Mouse (Mus musculus) ES-E14 (cell line): Measurements from ENCODE around the gene Nkd2. TPM values are rescaled to one million over a fixed set of nuclear protein-coding genes. Genes with fewer than 3 reads are reported as not detected.

ENCODE experiments used
- DNase-seq: peaks from one replicate; pipeline ENCODE4 v3.0.0-alpha.2; 2013; ENCODE audit warnings: low read depth, low spot score
- H3K27ac ChIP-seq: 2 replicates; pipeline ENCODE4 v1.5.1; 2012; ENCODE audit warnings: low read depth, mild to moderate bottlenecking, low read length, moderate library complexity, mixed read lengths; ENCODE audit not compliant: poor library complexity, insufficient read depth, severe bottlenecking
- H3K36me3 ChIP-seq: 2 replicates; pipeline ENCODE4 v1.6.1; 2012; ENCODE audit warnings: mild to moderate bottlenecking, low read length, moderate library complexity, mixed read lengths; ENCODE audit not compliant: control insufficient read depth, poor library complexity, insufficient read depth, severe bottlenecking
- H3K4me1 ChIP-seq, 2 experiments: fragments of 150-350 bp in 1 of 2; sonication (generic) in 1 of 2; 2 replicates each; pipeline ENCODE4 v1.6.1; 2012; ENCODE audit warnings: low read length in 2 of 2, mild to moderate bottlenecking in 1 of 2, mixed read lengths in 1 of 2; ENCODE audit not compliant: control insufficient read depth in 2 of 2, insufficient read depth in 2 of 2, poor library complexity in 1 of 2
- H3K4me3 ChIP-seq, 2 experiments: fragments of 150-350 bp in 1 of 2; sonication (generic) in 1 of 2; 2 replicates each; pipeline ENCODE4 v1.5.1; 2012; ENCODE audit warnings: low read length in 2 of 2, low read depth in 1 of 2, mild to moderate bottlenecking in 1 of 2, mixed read lengths in 1 of 2; ENCODE audit not compliant: insufficient read depth in 1 of 2, poor library complexity in 1 of 2, severe bottlenecking in 1 of 2
- H3K9ac ChIP-seq: 2 replicates; pipeline ENCODE4 v1.6.1; 2012; ENCODE audit warnings: low read depth, mild to moderate bottlenecking, low read length, mixed read lengths; ENCODE audit not compliant: poor library complexity, insufficient read depth, severe bottlenecking
- H3K9me3 ChIP-seq: fragments of 150-350 bp; sonication (generic); 2 replicates; pipeline ENCODE4 v1.6.1; 2012; ENCODE audit warnings: low read depth, mild to moderate bottlenecking, low read length; ENCODE audit not compliant: control insufficient read depth, insufficient read depth
- CHD2 ChIP-seq: IDR thresholded peaks from 2 replicates; pipeline ENCODE4 v1.6.1; 2014; ENCODE audit warnings: mild to moderate bottlenecking, low read depth, low read length, inconsistent platforms
- HCFC1 ChIP-seq: IDR thresholded peaks from 2 replicates; pipeline ENCODE4 v1.6.1; 2012; ENCODE audit warnings: low read length, inconsistent platforms, borderline replicate concordance; ENCODE audit not compliant: insufficient read depth
- MAFK ChIP-seq: IDR thresholded peaks from 2 replicates; pipeline ENCODE4 v1.6.1; 2014; ENCODE audit warnings: mild to moderate bottlenecking, low read depth, low read length, inconsistent platforms; ENCODE audit not compliant: insufficient read depth
- ZC3H11A ChIP-seq: IDR thresholded peaks from 2 replicates; pipeline ENCODE4 v1.6.1; 2012; ENCODE audit warnings: low read depth, mild to moderate bottlenecking, inconsistent platforms, low read length, borderline replicate concordance
- ZNF384 ChIP-seq: IDR thresholded peaks from 2 replicates; pipeline ENCODE4 v1.6.1; 2012; ENCODE audit warnings: low read depth, low read length, inconsistent platforms
- in situ Hi-C, 2 experiments: fragments of 600-800 bp; cut with MboI; formaldehyde crosslinking; loops; one replicate each; pipeline ENCODE4 v1.15.1; 2025; ENCODE audit warnings: low sequenced_read_pairs in 2 of 2, inconsistent platforms in 1 of 2; ENCODE audit not compliant: unreplicated experiment in 2 of 2
- total RNA-seq: library from RNA; depleted of rRNA; stranded (reverse); fragments of 300-350 nt; gene quantifications from 2 replicates; pipeline ENCODE4 v1.2.3, GENCODE M21; 2012

Gene Nkd2
- total RNA-seq, 1 experiment, result 1.8 TPM

DNA sequence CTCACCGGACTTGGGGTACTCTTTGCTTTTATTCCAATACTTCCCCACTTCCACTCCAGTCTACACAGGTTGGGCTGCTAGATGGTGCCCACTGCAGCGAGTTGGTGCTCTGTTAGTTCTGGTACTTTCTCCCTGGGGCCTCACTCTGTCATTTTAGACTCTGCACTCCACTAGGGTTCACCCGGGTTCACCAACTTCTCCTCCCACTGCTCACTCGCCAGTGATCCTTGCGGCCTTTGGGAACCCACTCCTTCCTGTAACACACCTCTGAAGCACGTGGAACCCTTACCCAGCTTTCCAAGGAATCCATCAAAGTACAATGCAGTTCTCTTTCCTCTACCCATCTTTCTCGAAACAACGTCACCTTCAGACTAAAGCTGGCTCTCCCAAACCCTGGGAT lies 9.7 kb downstream of the Nkd2 start:
- DNase-seq, result no peak
- in situ Hi-C loops, result no loop called here
- TF ChIP-seq CHD2, result no peak
- no peak for TF ChIP-seq ZC3H11A
- no peak for TF ChIP-seq MAFK
- no peak for TF ChIP-seq ZNF384
- no peak for TF ChIP-seq HCFC1
- Histone ChIP-seq H3K9me3 (no peaks in the 10 kb centered on the region), H3K4me1 (no peaks in the 10 kb centered on the region), H3K27ac (no peak overlapping the region), H3K9ac (no peak overlapping the region), H3K4me3 (no peak overlapping the region), H3K36me3 (no peaks in the 10 kb centered on the region)

- TF ChIP-seq ZC3H11A (no peak), CHD2 (no peak), MAFK (no peak), HCFC1 (no peak), ZNF384 (no peak)
- Histone ChIP-seq H3K9ac (no peak overlapping the region), H3K4me3 (no peak overlapping the region), H3K9me3 (no peaks in the 10 kb centered on the region), H3K27ac (no peak overlapping the region), H3K4me1 (no peaks in the 10 kb centered on the region), H3K36me3 (no peaks in the 10 kb centered on the region)
- no peak for DNase-seq
- in situ Hi-C loops, result no loop called here
Measured at GRCm38 (mm10) chr13:73836491-73836890, 10.9 kb downstream of the Nkd2 start.

GRCm38 (mm10) chr13:73835791-73836190 lies 11.6 kb downstream of the Nkd2 start:
- Histone ChIP-seq H3K9me3 (no peaks in the 10 kb centered on the region), H3K9ac (no peak overlapping the region), H3K4me3 (no peak overlapping the region), H3K36me3 (no peaks in the 10 kb centered on the region), H3K4me1 (no peaks in the 10 kb centered on the region), H3K27ac (no peak overlapping the region)
- in situ Hi-C loops, result no loop called here
- no peak for TF ChIP-seq HCFC1
- TF ChIP-seq ZNF384, result no peak
- no peak for TF ChIP-seq ZC3H11A
- TF ChIP-seq MAFK, result no peak
- no peak for TF ChIP-seq CHD2
- no peak for DNase-seq

DNA sequence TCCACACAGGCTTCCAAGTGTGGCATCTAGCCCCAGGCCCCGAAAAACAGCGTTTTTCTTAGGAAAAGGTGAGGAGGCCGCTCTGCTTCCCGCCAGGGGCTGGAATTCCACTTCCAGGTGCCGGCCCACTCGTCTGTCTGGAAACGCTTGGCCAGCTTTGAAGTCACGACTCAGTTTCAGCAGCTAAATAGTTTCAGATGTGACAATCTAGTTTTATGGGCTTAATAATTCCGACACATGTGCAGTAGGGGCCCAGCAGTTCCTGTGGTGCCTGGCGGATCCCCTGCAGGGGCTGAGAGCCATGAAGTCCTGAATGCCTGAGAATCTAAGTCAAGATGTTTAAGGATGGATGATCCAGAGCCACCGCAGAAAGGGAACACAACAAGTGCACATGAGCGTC lies 13.6 kb downstream of the Nkd2 start:
- no peaks in the 10 kb centered on the region for H3K4me1 ChIP-seq
- DNase-seq, result no peak
- no peak overlapping the region for H3K9ac ChIP-seq
- H3K9me3 ChIP-seq, result no peaks in the 10 kb centered on the region
- TF ChIP-seq ZC3H11A (no peak), CHD2 (no peak), MAFK (no peak), HCFC1 (no peak), ZNF384 (no peak)
- in situ Hi-C loops, result no loop called here
- no peak overlapping the region for H3K27ac ChIP-seq
- no peak overlapping the region for H3K4me3 ChIP-seq
- H3K36me3 ChIP-seq, result no peaks in the 10 kb centered on the region

DNA sequence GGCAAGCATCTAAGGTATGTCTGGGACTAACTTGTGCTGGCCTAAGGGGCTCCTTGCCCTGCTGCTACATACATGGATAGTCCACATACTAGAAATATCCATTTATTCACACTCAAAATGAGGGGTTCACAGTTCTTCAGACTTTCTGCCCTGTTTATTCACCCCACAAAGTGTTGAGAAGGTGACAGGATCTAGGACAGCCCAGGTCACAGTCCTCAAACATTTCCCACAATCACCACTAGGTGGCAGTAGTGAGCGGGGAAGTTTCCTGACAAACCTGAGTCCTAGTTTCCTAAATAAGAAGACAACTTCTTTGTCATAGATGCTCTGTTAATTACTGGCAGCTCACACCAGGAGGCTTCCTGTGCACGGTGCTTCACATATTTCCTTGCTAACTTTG lies 15.9 kb downstream of the Nkd2 start:
- TF ChIP-seq HCFC1, result no peak
- TF ChIP-seq ZNF384, result no peak
- TF ChIP-seq CHD2, result no peak
- no peak; the same call in 1 of the 2 replicates for TF ChIP-seq ZC3H11A
- in situ Hi-C loops, result no loop called here
- Histone ChIP-seq H3K4me1 (no peaks in the 10 kb centered on the region), H3K9ac (no peak overlapping the region), H3K4me3 (no peak overlapping the region), H3K36me3 (no peaks in the 10 kb centered on the region), H3K9me3 (no peaks in the 10 kb centered on the region), H3K27ac (no peak overlapping the region)
- peak; percentile 54 for DNase-seq
